Mouse (Mus musculus) small intestine, adult 2 months (tissue): ENCODE data around the gene Atp6v0b.

ENCODE experiments used
- CTCF ChIP-seq: fragments of 200-500 bp; IDR thresholded peaks from 2 replicates; pipeline ENCODE4 v1.5.1; 2012; ENCODE audit warnings: low read depth, mild to moderate bottlenecking, control low read depth, inconsistent platforms, low read length, moderate library complexity, mixed read lengths; ENCODE audit not compliant: insufficient replicate concordance, insufficient read length; ENCODE audit errors: extremely low read depth
- POLR2A ChIP-seq: fragments of 200-500 bp; IDR thresholded peaks from 2 replicates; pipeline ENCODE4 v1.6.1; 2012; ENCODE audit warnings: low read depth, mild to moderate bottlenecking, control low read depth, inconsistent platforms, low read length, moderate library complexity

GRCm38 (mm10) chr4:117858794-117859193 lies 28.3 kb downstream of the Atp6v0b start:
- TF ChIP-seq CTCF (peak; percentile 64; the same call in 1 of the 2 replicates), POLR2A (no peak)
